Mouse (Mus musculus) CD8-positive naive resting alpha-beta T cell, adult 2 months (primary cell): Measurements from ENCODE around the gene Lrfn1.
"Not testable (repeated sequence)": the region's sequence is repeated elsewhere in the genome, so short reads cannot be mapped to it uniquely, and the experiment has no call there.

ENCODE experiments used
- DNase-seq, 2 experiments: peaks; one replicate each; pipeline ENCODE4 v3.0.0; 2022; ENCODE audit warnings: low read depth in 2 of 2, low spot score in 2 of 2

Gene Lrfn1

DNA sequence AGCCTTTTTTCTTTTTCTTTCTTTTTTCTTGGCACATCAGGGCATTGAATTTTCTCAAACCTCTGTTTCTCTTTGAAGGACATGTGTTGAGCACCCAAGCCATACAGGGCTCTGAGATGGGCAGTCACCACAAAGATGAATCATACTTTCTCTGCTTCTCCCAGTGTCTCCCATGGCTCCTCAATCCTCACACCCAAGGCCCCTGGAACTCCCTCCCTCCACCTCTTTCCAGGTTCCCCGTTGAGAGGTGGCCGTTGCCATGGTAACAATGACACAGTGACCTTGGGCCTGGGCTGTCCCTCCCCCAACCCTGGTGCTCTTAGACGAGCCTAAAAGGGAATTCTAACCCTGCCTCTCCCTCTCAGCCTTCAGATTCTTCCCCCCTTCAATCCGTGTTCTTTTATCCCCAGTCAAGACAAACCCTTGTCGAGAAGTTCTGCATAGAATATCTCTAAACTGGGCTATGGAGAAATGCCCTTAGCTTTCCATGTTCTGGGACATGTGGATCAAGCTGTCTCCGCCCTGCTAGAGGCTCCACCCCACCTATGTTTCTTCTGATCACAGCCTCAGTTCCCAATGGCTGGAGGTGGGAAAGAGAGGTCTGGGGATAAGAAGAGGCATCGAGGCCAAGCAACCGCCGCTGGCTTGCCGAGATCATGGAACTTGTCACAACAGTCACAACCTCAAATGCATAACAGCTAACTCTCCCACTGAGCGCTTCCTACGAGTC lies 4.5 kb upstream of the Lrfn1 start:
- DNase-seq: no peak

DNA sequence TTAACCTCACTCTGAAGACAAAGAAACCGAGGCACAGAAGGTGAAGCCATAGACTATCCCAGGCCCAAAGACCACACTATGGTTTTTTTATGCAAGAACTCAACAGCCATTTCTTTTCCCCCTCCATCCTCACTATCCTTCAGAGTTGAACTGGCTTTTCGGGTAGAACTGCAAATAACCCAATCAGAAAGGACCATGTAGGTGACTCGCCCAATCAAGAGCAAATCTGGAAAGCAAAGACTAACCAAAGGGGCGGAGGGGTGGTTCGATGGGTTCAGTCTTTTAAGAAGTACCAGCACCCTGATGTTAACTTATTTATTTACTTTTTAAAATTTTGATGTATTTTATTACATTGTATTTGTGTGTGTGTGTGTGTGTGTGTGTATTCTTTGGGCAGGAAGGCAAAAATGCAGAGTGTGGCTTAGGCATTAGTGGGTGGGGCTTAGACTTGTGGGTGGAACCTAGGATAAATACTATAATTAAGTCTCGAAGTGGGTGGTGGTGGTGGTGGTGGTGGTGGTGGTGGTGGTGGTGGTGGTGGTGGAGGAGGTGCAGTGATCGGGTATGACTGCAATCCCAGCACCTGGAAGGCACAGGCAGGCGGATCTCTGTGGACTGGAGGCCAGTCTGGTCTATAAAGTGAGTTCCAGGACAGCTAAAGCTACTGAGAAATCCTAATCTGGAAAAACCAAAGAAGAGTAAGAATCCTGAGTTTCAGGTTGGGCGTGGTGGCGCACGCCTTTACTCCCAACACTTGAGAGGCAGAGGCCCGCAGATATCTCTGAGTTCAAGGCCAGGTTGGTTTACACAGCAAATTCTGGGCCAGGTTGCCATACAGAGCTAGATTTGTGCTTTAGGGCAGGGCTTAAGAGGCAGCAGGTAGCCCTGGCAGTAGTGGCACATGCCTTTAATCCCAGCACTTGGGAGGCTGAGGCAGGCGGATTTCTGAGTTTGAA lies 3.6 kb upstream of the Lrfn1 start:
- DNase-seq: no peak

DNA sequence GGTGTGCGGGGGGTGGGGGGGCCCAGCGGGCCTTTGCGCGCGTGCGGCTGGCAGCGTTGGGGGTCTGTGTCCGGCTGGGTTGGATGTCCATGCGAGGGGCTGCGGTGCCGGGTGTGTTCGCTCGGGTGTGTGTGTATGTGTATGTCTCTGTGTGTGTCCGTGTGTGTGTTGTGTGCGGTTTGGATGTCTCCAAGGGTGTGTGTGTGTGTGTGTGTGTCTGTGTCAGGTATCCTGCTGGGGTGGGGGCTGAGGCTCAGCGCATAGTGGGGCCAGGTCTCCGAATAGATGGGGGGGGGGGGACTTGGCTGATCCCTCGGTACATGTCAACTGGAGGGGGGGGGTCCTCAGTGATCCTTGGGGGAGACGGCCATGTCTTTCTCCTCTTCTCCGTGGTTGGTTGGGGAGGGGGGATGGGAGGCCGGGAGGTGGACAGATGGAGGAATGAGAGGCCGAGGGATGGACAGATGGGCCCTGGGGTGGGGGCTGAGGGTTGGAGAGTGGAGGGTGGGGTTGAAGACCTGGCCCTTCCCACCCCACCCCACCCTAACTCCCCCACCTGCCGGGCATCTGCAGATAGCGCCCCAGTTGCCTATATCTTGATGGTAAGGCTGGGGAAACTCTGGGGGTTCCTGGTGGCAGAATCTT lies 703 bp downstream of the Lrfn1 start:
- DNase-seq: no peak

DNA sequence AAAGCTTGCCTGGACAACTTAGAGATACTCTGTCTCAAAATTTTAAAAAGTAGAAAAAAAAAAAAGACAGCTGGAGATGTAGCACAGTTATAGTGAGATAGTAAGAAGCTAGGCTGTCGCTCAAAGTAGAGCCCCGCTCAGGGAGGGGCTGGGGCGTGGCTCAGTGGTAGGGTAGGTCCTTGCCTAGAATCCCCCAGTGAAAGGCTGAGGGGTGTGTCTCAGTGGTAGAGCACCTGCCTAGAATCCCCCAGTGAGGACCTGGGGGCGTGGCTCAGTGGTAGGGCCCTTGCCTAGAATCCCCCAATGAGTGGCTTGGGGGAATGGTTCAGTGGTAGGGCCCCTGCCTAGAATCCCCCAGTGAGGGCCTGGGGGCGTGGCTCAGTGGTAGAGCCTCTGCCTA lies 8.6 kb downstream of the Lrfn1 start:
- no peak for DNase-seq

DNA sequence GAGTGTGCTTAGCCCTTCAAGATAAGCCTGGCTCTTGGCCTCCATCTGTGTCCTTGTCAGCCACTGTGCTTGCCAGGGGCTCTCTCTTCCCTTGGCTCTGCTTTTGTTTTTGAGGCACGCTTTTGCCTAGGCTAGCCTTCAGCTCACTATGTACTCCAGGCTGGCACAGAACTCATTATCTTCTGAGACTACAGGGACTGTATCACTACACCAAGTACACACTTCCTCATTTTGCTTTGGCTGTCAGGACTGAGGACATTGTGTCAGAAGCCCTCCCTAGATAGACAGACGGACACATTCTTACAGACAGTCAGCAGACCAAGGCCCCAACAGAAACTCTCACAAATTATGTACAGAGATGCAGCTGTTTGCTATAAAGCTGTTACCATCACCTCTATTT lies 11.0 kb downstream of the Lrfn1 start:
- DNase-seq: no peak

DNA sequence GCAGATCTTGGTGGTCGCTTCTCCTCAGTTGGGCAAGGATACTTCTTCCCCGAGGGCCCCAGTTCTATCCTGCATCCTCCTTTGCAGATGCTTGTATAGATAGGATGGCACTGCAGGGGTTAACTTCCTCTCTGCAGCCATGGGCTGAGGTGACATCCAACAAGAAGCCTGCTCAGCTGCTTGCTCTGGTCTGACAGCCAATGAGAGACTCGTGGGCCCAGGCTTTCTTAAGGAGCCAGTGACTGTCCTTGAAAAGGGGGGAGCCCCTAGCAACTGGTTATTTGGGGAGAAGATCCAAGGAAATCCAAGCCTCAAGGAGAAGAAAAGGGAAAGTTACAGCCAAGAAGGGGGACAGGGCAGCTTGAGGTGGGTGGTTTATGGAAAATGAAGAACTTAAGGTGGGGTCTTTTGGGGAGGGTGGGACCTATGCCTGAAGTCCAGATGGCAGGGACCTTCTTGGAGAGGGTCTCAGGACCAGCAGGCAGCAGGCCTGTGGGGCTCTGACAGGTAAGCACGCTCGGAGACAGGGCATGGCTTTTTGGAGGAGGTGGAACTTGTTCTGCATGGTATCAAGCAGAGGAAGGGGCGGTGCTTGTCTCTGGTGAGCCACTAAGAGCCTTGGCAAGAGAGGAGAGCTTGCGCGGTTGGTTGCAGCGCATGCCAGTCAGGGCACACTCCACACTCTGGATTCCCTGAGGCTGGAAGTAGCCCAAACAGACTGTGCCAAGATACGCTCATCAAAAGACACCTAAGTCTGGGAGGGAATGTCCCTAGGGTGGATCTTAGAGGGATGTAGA lies 12.8 kb downstream of the Lrfn1 start:
- no peak for DNase-seq

DNA sequence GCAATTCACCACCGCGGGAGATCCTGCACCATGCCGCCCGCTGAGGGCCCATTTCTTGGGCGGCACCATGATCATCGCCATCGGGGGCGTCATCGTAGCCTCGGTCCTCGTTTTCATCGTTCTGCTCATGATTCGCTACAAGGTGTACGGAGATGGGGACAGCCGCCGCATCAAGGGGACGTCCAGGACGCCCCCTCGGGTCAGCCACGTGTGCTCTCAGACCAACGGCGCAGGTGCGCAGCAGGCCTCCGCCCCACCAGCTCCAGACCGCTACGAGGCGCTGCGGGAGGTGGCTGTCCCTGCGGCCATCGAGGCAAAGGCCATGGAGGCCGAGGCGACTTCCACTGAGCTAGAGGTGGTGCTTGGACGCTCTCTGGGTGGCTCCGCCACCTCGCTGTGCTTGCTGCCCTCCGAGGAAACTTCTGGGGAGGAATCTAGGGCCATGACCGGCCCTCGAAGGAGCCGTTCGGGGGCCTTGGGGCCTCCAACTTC lies 15.0 kb downstream of the Lrfn1 start:
- DNase-seq: no peak

DNA sequence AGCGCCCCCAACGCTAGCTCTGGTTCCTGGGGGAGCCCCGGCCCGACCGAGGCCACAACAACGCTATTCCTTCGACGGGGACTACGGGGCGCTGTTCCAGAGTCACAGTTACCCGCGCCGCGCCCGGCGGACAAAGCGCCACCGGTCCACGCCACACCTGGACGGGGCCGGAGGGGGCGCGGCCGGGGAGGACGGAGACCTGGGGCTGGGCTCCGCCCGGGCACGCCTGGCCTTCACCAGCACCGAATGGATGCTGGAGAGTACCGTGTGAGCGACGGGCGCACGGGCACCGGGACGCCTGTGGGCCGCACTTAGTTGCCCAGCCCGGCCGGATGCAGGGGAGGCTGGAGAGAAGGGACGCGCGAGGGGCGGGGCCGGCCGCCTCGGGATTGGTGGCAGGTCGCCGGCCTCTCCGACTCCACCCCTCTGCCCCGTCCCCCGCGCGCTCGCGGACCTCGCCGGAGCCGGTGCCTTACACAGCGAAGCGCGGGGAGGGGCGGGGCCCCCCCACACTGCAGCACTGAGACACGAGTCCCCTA lies 15.5 kb downstream of the Lrfn1 start:
- no peak for DNase-seq

DNA sequence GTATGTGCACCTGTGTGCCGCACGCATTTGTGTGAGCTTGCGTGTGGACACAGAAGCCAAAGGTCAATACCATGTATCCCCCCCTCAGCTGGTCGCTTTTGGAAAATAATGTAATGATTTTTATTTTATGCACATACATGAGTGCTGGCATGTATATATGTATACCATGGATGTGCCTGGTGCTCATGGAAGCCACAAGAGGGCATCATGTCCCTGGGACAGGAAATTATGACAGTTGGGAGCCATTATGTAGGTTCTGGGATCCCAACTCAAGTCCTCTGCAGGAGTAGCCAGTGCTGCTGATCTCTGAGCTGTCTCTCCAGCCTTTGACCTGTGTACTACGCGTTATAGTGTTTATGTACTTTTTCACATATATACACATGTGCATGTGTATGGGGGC lies 24.4 kb downstream of the Lrfn1 start:
- DNase-seq: no peak

DNA sequence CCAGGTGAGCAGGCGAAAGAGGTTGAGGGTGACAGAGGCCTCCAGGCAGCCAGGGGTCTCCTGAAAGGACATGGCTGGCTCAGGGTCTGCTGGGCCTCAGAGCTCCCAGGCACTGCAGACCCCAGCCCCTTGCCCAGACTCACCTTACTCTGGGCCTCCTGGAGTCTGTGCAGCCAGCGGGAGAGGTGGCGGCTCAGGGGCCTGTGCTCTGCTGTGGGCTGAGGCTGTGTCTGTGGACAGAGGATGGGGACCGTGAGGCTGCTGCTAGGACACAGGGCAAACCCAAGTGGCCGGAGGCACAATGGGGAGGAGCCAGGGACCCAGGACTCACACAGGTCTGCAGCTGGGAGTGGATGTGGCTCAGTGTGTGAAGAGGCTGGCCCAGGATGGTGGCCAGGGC lies 25.6 kb downstream of the Lrfn1 start:
- no peak for DNase-seq

DNA sequence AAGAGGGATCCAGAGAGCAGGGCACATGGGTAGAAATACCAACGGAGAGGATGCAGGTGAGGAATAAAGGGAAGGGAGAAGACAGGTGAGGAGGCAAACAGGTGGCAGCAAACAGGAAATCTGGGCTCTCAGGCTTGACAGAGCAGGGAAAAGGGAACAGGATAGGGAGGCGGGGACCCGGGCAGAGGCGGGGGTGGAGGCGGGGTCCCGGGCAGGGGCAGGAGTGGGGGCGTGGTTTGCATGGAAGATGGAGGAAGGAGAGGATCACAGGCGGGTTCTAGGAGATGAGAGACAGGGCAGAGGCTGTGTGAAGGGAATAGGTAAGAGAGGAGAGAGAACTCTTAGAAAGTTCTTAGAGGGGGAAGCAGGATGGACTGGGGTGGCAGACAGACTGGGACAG lies 27.1 kb downstream of the Lrfn1 start:
- DNase-seq: no peak

DNA sequence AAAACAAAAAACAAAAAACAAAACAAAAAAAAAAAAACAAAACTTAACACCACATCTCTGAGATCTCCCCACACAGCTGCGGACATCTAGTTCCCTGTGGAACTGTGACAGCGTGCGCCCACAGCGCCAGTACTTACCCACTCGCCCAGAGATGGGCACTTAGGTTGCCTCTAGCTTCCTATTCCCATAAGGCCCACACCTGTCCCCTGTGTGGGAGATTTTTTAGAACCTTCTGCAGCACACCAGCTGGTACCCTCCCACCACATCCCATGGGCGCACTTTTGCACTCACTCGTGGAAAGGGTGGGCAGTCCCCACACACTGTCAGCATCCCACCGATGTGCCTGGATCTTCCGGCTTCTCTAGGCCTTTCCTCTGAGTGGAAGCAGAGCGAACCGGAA lies 31.1 kb downstream of the Lrfn1 start:
- no peak for DNase-seq

DNA sequence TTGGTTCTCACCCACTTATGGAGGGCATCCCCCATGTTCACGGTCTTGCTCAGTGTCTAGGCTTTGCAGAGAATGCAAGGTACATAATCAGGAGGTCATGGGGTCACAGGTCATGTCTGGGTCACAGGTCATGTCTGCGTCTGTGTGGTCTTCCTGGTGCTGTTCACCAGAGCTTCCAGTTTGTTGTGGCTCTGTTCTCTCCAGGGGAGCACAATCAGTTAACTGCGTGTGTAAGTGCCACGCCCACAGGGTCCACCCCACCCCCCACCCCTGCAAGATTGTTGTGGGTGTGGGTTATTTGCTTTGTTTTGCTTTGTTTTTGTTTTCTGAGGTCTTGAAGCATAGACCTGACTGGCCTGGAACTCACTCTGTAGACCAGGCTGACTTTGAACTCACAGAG lies 32.4 kb downstream of the Lrfn1 start:
- no peak for DNase-seq

DNA sequence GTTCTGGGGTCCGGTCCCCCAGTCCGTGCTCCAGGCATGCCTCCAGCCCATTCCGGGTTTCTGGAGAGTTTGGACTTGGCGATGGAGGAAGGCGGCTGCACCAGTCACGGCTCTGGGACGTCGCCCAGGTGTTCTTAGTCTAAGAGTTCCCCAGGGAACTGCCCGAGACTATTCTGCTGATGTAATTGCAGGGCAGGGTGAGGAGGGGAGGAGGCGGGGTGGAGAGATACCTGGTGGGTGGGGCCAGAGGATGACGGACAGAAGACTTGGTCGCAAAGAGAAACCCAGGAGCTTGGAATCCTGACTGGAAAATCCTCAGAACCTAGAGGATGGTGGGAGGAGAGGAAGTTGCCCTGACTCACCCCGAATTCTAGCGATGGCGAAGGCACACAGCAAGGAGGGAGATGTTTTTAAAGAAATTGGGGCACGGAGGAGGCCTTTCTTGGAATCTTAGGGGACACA lies 36.3 kb downstream of the Lrfn1 start:
- DNase-seq: no peak

DNA sequence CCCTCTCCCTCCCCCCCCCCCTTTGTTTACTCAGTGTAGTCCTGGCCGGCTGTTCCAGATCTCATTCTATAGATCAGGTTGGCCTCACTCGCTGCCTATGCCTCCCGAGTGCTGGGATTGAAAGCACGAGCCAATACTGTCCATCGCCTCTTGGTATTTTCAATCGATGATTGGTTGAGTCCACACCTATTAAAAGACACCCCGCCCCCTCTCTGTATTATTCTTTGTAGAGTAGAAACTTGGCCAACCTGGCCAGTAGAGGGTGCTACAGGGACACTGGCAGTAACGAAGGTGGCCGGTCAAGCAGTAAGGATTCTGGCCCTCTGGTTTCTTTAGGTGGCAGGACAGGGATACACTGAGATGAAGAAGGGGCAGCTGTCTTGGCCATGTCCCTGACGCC lies 38.6 kb downstream of the Lrfn1 start:
- peak in 1 of 2 experiments; percentile 34 for DNase-seq

DNA sequence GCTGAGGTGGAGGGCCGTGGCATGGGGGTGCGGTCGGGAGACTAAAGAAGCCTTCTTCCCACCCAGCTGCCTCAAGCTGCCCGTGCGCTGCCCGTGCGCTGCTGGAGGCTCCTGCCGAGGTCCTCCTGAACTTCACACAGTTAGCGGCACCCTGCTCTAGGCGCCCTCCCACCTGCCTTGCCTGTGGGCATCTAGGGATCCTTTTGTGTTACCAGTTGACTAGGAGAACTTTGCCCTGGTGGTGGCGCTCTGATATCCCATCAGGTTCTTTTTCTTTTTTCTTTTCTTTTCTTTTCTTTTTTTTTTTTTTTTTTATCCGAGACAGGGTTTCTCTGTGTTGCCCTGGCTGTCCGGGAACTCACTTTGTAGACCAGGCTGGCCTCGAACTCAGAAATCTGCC lies 39.1 kb downstream of the Lrfn1 start:
- DNase-seq: no peak

DNA sequence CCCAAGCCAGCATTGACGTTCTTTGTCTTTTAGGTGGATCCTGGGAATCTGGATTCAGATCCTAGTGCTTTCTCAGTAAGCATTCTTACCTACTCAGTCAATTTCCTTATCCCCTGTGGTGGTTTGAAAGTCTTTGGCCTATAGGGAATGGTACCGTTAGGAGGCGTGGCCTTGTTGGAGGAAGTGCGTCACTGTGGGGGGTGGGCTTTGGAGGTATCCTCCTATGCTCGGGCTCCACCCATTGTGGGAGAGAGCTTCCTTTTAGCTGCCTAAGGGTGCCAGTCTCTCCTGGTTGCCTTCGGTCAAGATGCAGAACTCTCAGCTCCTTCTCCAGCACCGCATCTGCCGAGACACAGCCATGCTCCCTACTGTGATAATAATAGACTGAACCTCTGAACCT lies 40.5 kb downstream of the Lrfn1 start:
- no peak for DNase-seq

DNA sequence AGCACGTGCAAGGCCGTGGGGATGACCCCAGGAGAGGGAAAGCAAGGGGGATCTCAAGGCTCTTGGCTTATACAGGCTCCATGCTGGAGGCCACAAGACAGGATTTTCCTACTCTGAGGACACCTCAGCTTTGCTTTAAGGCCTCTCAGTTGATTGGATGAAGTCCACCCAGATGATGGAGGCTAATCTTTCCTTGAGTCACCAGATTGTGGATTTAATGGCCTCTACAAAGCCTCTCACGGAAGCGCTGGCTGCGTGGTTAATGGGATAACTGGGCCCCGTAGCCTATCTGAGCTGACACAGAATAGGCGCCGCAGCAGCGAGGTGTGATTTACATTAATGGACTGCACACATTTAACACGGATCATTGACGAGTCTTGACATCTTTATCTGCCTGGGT lies 43.6 kb downstream of the Lrfn1 start:
- DNase-seq: no peak

DNA sequence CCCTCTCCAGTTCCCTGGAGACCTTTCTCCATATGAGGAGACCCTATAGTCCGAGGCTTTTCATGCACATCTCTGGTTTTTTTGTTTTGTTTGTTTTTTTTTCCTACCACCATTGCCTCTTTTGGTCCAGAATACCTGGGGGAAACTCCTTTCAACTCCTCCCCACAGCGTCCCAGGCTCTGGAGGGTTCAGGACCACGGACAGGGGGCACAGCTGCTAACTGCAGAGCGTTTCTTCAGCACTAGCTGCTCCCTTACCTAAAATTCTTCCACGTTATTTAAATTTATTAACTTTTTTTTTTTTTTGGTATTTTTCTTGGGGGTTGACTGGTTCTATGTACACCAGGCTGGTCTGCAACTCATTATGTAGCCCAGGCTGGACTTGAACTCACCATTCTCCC lies 53.8 kb downstream of the Lrfn1 start:
- no peak for DNase-seq

DNA sequence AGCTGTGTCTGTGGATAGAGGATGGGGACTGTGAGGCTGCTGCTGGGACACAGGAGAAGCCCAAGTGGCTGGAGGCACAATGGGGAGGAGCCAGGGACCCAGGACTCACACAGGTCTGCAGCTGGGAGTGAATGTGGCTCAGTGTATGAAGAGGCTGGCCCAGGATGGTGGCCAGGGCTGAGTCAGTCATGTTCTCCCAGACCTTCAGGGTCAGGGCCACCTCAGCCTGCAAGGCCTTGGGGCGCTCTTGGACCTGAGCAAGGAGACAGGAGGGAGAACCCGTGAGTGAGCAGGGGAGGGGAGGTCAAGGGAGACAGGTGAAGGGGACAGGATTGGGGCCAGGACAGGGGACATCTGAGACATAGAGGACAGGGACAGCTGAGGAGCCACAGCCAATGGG lies 57.3 kb downstream of the Lrfn1 start:
- DNase-seq: not testable (repeated sequence)
